Mouse (Mus musculus) heart, embryonic 12.5 days (tissue): ENCODE data around the gene Iqce. TPM values are rescaled to one million over a fixed set of nuclear protein-coding genes. Genes with fewer than 3 reads are reported as not detected.

Experiments used
- ATAC-seq: fragments of 200-750 bp; cut with Nextera tagmentation; 2 replicates; pipeline ENCODE4 v1.8.0; 2017; ENCODE audit warnings: moderate TSS enrichment, moderate library complexity; ENCODE audit not compliant: insufficient number of reproducible peaks, low FRiP score
- H3K27ac ChIP-seq: fragments of 300-500 bp; sonication (generic); 2 replicates; pipeline ENCODE4 v1.5.1; 2016; ENCODE audit warnings: mild to moderate bottlenecking, moderate library complexity; ENCODE audit not compliant: poor library complexity, severe bottlenecking
- H3K27me3 ChIP-seq: fragments of 300-500 bp; sonication (generic); replicated peaks from 2 replicates; pipeline ENCODE4 v1.6.1; 2016; ENCODE audit warnings: mild to moderate bottlenecking, moderate library complexity
- H3K36me3 ChIP-seq: fragments of 300-500 bp; sonication (generic); 2 replicates; pipeline ENCODE4 v1.6.1; 2016; ENCODE audit warnings: mild to moderate bottlenecking, moderate library complexity
- H3K4me1 ChIP-seq: fragments of 300-500 bp; sonication (generic); replicated peaks from 2 replicates; pipeline ENCODE4 v1.6.1; 2016; ENCODE audit warnings: mild to moderate bottlenecking
- H3K4me2 ChIP-seq: fragments of 300-500 bp; sonication (generic); 2 replicates; pipeline ENCODE4 v1.6.1; 2016; ENCODE audit warnings: mild to moderate bottlenecking, moderate library complexity
- H3K4me3 ChIP-seq: fragments of 300-500 bp; sonication (generic); 2 replicates; pipeline ENCODE4 v1.5.1; 2016; ENCODE audit warnings: mild to moderate bottlenecking
- H3K9ac ChIP-seq: fragments of 300-500 bp; sonication (generic); 2 replicates; pipeline ENCODE4 v1.6.1; 2016; ENCODE audit warnings: mild to moderate bottlenecking, moderate library complexity
- H3K9me3 ChIP-seq: fragments of 300-500 bp; sonication (generic); replicated peaks from 2 replicates; pipeline ENCODE4 v1.6.1; 2016; ENCODE audit warnings: mild to moderate bottlenecking, moderate library complexity
- WGBS: fragments of 180-500 bp; shearing (Covaris S2); methylation state at CpG from one replicate; pipeline ENCODE4 v1.1.7; 2016; 5-methylcytosine and 5-hydroxymethylcytosine counted together
- polyA plus RNA-seq: library from polyadenylated mRNA; unstranded; fragments of >200 nt; fragmentation: Nextera tagmentation; extraction: Ambion mirVana; gene quantifications from 2 replicates; pipeline ENCODE4 v1.2.1, GENCODE M21; 2016

Gene Iqce
- polyA plus RNA-seq, 1 experiment from 2014 or later = 12.4 TPM

DNA sequence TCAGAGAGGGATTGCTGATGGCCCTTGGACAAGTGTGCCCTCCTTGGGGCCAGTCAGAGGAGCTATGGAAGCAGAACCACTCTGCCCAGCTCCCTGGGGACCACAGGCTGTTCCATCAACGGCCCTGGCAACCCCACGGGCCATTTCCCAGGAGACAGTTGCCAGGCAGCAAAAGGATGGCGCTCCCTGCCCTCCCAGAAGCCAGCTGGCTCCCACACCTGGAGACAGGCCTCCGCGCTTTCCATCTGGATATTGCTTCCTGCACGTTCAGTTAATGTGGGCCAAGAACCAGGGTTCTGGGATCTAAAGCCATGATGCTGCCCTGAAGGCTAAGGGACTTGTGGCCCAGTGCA lies 65.1 kb downstream of the Iqce start:
- Histone ChIP-seq H3K27me3 (no peaks in the 10 kb centered on the region), H3K27ac (no peak overlapping the region), H3K4me1 (peaks cover 25% of the 10 kb centered on the region), H3K4me2 (no peak overlapping the region), H3K4me3 (no peak overlapping the region), H3K9me3 (no peaks in the 10 kb centered on the region), H3K9ac (no peak overlapping the region), H3K36me3 (peaks cover 66% of the 10 kb centered on the region)
- ATAC-seq = no peak
- WGBS = 87% methylated on average over 6 of the region's 6 CpGs

DNA sequence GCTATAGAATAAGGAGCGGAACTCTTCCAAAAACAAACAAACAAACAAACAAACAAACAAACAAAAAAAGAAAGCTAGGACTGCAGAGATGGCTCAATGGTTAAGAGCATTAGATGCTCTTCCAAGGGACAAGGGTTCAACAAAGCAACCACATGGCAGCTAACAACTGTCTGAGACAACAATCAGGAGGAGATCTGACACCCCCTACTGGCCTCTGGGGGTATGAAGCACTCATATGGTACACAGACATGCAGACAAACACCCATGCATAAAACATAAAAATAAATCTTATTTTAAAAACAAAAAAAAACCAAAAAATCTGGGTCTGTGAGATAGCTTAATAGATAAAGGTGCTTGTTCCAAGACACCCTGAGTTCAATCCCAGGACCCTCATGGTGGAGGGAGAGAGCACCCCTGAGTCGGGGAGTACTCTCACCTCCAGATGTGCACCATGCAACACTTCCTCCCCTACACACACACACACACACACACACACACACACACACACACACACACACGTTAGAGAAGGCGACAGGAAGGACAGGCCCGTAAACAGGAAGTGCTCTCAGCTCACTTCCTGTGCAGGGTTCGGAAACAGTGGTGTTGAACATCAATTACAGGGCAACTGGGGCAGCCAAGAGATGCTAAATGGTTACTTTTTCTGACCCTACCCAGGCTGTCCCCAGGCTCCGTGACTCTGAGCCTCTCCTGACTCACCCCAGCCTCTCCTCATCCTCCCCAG lies 65.7 kb downstream of the Iqce start:
- no peak for ATAC-seq
- no peak overlapping the region for H3K9ac ChIP-seq
- 73% methylated on average over 7 of the region's 7 CpGs for WGBS

GRCm38 (mm10) chr5:140634798-140635722 lies 67.1 kb downstream of the Iqce start:
- H3K4me2 ChIP-seq = no peak overlapping the region
- no peak for ATAC-seq
- no peaks in the 10 kb centered on the region for H3K27me3 ChIP-seq
- H3K27ac ChIP-seq = no peak overlapping the region
- no peak overlapping the region for H3K9ac ChIP-seq
- H3K36me3 ChIP-seq = peaks cover 80% of the 10 kb centered on the region
- H3K9me3 ChIP-seq = no peaks in the 10 kb centered on the region
- no peak overlapping the region for H3K4me3 ChIP-seq
- H3K4me1 ChIP-seq = 0 out of 2 replicates have a peak, but pooled peaks cover 5% of the 10 kb centered on the region
- 94% methylated on average over 26 of the region's 26 CpGs for WGBS

More for the DNA sequence above, 65.7 kb downstream of the Iqce start:
- no peaks in the 10 kb centered on the region for H3K27me3 ChIP-seq
- no peak overlapping the region for H3K4me3 ChIP-seq
- no peaks in the 10 kb centered on the region for H3K9me3 ChIP-seq
- H3K27ac ChIP-seq = no peak overlapping the region
- H3K36me3 ChIP-seq = peaks cover 72% of the 10 kb centered on the region
- no peak overlapping the region for H3K4me2 ChIP-seq
- H3K4me1 ChIP-seq = peaks cover 19% of the 10 kb centered on the region

- no peak overlapping the region for H3K4me3 ChIP-seq
- H3K36me3 ChIP-seq = peaks cover 91% of the 10 kb centered on the region
- 88% methylated on average over 7 of the region's 7 CpGs for WGBS
- peaks cover 7% of the 10 kb centered on the region for H3K9me3 ChIP-seq
- no peaks in the 10 kb centered on the region for H3K27me3 ChIP-seq
- no peaks in the 10 kb centered on the region for H3K4me1 ChIP-seq
- no peak overlapping the region for H3K27ac ChIP-seq
- no peak overlapping the region for H3K9ac ChIP-seq
- no peak for ATAC-seq
- no peak overlapping the region for H3K4me2 ChIP-seq
Observed at GRCm38 (mm10) chr5:140633432-140633831, 68.7 kb downstream of the Iqce start.

DNA sequence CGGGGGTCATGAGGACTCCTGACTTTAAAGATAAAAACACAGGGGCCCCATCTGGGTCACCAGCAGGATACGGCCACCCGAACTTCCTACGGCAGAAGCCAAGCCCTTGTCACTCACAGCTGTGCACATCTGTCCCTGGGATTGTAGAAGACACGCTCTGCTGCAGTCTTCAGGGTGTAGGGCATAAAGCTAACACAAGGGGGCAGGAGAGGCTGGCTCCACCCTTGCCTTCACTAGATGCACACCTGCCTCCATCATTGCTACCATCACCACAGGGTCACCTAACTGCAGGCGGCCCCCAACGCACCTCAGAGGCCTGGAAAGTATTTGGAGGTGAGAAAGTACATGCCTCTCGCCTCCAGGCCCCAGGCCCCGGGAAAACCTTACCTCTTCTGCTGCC lies 73.2 kb downstream of the Iqce start:
- H3K4me3 ChIP-seq = no peak overlapping the region
- H3K27me3 ChIP-seq = no peaks in the 10 kb centered on the region
- H3K27ac ChIP-seq = no peak overlapping the region
- 82% methylated on average over 9 of the region's 9 CpGs for WGBS
- H3K4me2 ChIP-seq = no peak overlapping the region
- ATAC-seq = no peak
- H3K4me1 ChIP-seq = no peaks in the 10 kb centered on the region
- no peak overlapping the region for H3K9ac ChIP-seq
- peaks cover 100% of the 10 kb centered on the region for H3K36me3 ChIP-seq
- peaks cover 17% of the 10 kb centered on the region for H3K9me3 ChIP-seq

GRCm38 (mm10) chr5:140627580-140627979 lies 74.6 kb downstream of the Iqce start:
- H3K4me1 ChIP-seq = no peaks in the 10 kb centered on the region
- H3K9me3 ChIP-seq = peaks cover 17% of the 10 kb centered on the region
- H3K36me3 ChIP-seq = peaks cover 99% of the 10 kb centered on the region
- no peak overlapping the region for H3K9ac ChIP-seq
- H3K27ac ChIP-seq = no peak overlapping the region
- 93% methylated on average over 5 of the region's 5 CpGs for WGBS
- H3K4me3 ChIP-seq = no peak overlapping the region
- no peak for ATAC-seq
- H3K4me2 ChIP-seq = no peak overlapping the region
- no peaks in the 10 kb centered on the region for H3K27me3 ChIP-seq

DNA sequence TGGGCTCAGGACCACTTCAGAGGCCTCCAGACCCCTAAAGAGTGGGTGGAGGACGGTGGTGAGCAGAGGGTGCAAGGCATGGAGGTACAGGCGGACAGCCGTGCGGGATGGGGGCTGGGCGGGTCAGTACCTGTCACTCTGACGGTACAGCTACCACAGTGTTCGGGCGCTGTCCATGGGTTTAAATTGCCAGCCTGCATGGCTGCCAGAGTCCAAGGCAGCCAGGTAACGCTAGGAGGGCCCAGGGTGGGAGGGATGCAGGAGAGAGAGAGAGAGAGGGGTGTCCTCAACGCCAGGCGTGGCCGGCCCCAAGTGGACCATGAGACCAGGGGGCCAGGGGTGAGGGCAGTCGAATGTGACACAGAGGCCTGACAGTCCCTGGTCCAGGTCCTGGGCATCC lies 77.2 kb downstream of the Iqce start:
- no peak overlapping the region for H3K9ac ChIP-seq
- H3K4me2 ChIP-seq = no peak overlapping the region
- WGBS = 87% methylated on average over 13 of the region's 13 CpGs
- no peak for ATAC-seq
- H3K4me1 ChIP-seq = no peaks in the 10 kb centered on the region; the same call in 1 of the 2 replicates
- peaks cover 88% of the 10 kb centered on the region for H3K36me3 ChIP-seq
- H3K27me3 ChIP-seq = no peaks in the 10 kb centered on the region
- no peak overlapping the region for H3K27ac ChIP-seq
- H3K9me3 ChIP-seq = peaks cover 17% of the 10 kb centered on the region
- no peak overlapping the region for H3K4me3 ChIP-seq

- H3K4me1 ChIP-seq = no peaks in the 10 kb centered on the region; the same call in 1 of the 2 replicates
- no peak overlapping the region for H3K9ac ChIP-seq
- 90% methylated on average over 5 of the region's 5 CpGs for WGBS
- no peak for ATAC-seq
- H3K27ac ChIP-seq = no peak overlapping the region
- H3K36me3 ChIP-seq = peaks cover 81% of the 10 kb centered on the region
- H3K4me2 ChIP-seq = no peak overlapping the region
- no peak overlapping the region for H3K4me3 ChIP-seq
- no peaks in the 10 kb centered on the region for H3K27me3 ChIP-seq
- peaks cover 17% of the 10 kb centered on the region for H3K9me3 ChIP-seq
Observed at GRCm38 (mm10) chr5:140624238-140624637, 77.9 kb downstream of the Iqce start.

GRCm38 (mm10) chr5:140623791-140624190 lies 78.4 kb downstream of the Iqce start:
- Histone ChIP-seq H3K4me1 (no peaks in the 10 kb centered on the region; the same call in 1 of the 2 replicates), H3K4me3 (no peak overlapping the region), H3K27ac (no peak overlapping the region), H3K27me3 (no peaks in the 10 kb centered on the region), H3K9ac (no peak overlapping the region), H3K9me3 (peaks cover 12% of the 10 kb centered on the region), H3K36me3 (peaks cover 76% of the 10 kb centered on the region), H3K4me2 (no peak overlapping the region)
- WGBS = 69% methylated on average over 4 of the region's 4 CpGs
- ATAC-seq = no peak

GRCm38 (mm10) chr5:140622978-140623670 lies 79.1 kb downstream of the Iqce start:
- Histone ChIP-seq H3K4me1 (no peaks in the 10 kb centered on the region; the same call in 1 of the 2 replicates), H3K27me3 (no peaks in the 10 kb centered on the region), H3K9me3 (peaks cover 7% of the 10 kb centered on the region), H3K9ac (no peak overlapping the region), H3K27ac (no peak overlapping the region), H3K36me3 (peaks cover 70% of the 10 kb centered on the region), H3K4me3 (no peak overlapping the region), H3K4me2 (no peak overlapping the region)
- WGBS = 93% methylated on average over 23 of the region's 23 CpGs
- no peak for ATAC-seq

DNA sequence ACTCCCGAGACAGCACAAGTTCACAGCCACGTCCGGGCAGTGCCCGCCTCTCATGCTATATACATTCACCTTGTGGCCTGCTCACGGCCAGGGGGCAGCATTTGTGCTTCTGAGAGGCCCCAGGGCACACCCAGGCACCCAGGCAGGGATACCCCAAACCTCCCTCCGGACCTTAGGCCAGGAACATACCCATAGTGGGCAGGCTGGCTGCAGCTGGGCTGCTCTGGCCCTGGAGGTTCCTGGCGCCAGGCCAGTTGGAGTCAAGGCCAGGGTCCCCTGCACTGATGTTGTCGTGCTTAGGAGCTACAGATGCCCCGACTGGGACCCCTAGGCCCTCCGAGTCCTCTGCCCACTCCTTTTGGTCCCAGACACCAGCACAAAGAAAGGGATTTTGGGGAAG lies 80.7 kb downstream of the Iqce start:
- Histone ChIP-seq H3K9me3 (no peaks in the 10 kb centered on the region), H3K4me1 (no peaks in the 10 kb centered on the region; the same call in 1 of the 2 replicates), H3K27ac (no peak overlapping the region), H3K4me2 (no peak overlapping the region), H3K9ac (no peak overlapping the region), H3K4me3 (no peak overlapping the region), H3K27me3 (no peaks in the 10 kb centered on the region), H3K36me3 (peaks cover 54% of the 10 kb centered on the region)
- no peak for ATAC-seq
- 72% methylated on average over 10 of the region's 10 CpGs for WGBS
